Mouse (Mus musculus) midbrain, postnatal 0 days (tissue): ENCODE measurements around the gene Dlx3. TPM values are rescaled to one million over a fixed set of nuclear protein-coding genes. Genes with fewer than 3 reads are reported as not detected.

Experiments
- ATAC-seq: fragments of 200-750 bp; cut with Nextera tagmentation; 2 replicates; pipeline ENCODE4 v1.8.0; 2017; ENCODE audit warnings: moderate number of reproducible peaks, mild to moderate bottlenecking, moderate TSS enrichment, moderate library complexity; ENCODE audit not compliant: low FRiP score
- DNase-seq: peaks from one replicate; pipeline ENCODE4 v3.0.0-alpha.2; 2015; ENCODE audit warnings: low spot score
- H3K27ac ChIP-seq: fragments of 300-500 bp; sonication (generic); 2 replicates; pipeline ENCODE4 v1.5.1; 2014; ENCODE audit warnings: low read depth, mild to moderate bottlenecking, low read length, mixed read lengths
- H3K27me3 ChIP-seq: fragments of 300-500 bp; sonication (generic); 2 replicates; pipeline ENCODE4 v1.6.1; 2014; ENCODE audit warnings: low read length, control low read depth, mixed read lengths; ENCODE audit not compliant: insufficient read depth
- H3K36me3 ChIP-seq: fragments of 300-500 bp; sonication (generic); 2 replicates; pipeline ENCODE4 v1.6.1; 2014; ENCODE audit warnings: low read length, control low read depth, mixed read lengths; ENCODE audit not compliant: insufficient read depth
- H3K4me1 ChIP-seq: fragments of 300-500 bp; sonication (generic); 2 replicates; pipeline ENCODE4 v1.6.1; 2014; ENCODE audit warnings: mild to moderate bottlenecking, control low read depth, antibody characterized with exemption, low read length, mixed read lengths; ENCODE audit not compliant: insufficient read depth
- H3K4me2 ChIP-seq: fragments of 300-500 bp; sonication (generic); 2 replicates; pipeline ENCODE4 v1.6.1; 2014; ENCODE audit warnings: low read depth, mild to moderate bottlenecking, low read length, mixed read lengths; ENCODE audit not compliant: poor library complexity, severe bottlenecking
- H3K4me3 ChIP-seq: fragments of 300-500 bp; sonication (generic); 2 replicates; pipeline ENCODE4 v1.5.1; 2014; ENCODE audit warnings: low read depth, mild to moderate bottlenecking, low read length, moderate library complexity
- H3K9ac ChIP-seq: fragments of 300-500 bp; sonication (generic); replicated peaks from 2 replicates; pipeline ENCODE4 v1.6.1; 2014; ENCODE audit warnings: mild to moderate bottlenecking, low read length, moderate library complexity, mixed read lengths; ENCODE audit not compliant: poor library complexity, severe bottlenecking
- H3K9me3 ChIP-seq: fragments of 300-500 bp; sonication (generic); 2 replicates; pipeline ENCODE4 v1.6.1; 2016; ENCODE audit warnings: low read length, control low read depth
- CTCF ChIP-seq: IDR thresholded peaks from 2 replicates; pipeline ENCODE4 v1.5.1; 2016; ENCODE audit warnings: antibody characterized with exemption, mild to moderate bottlenecking
- WGBS: fragments of 180-500 bp; shearing (Covaris S2); extraction: QIAGEN DNeasy Blood & Tissue Kit; methylation state at CpG from one replicate; pipeline ENCODE4 v1.1.7; 2014; 5-methylcytosine and 5-hydroxymethylcytosine counted together
- polyA plus RNA-seq: library from polyadenylated mRNA; unstranded; fragments of >200 nt; fragmentation: Nextera tagmentation; extraction: Ambion mirVana; gene quantifications from 2 replicates; pipeline ENCODE4 v1.2.1, GENCODE M21; 2015
- total RNA-seq: library from RNA; depleted of rRNA; stranded (reverse); fragments of >200 nt; gene quantifications from 2 replicates; pipeline ENCODE4 v1.2.3, GENCODE M21; 2014

The Dlx3 gene
- total and polyA plus RNA-seq, 2 experiments from 2014 or later = 0.33 TPM; not detected in 1

DNA sequence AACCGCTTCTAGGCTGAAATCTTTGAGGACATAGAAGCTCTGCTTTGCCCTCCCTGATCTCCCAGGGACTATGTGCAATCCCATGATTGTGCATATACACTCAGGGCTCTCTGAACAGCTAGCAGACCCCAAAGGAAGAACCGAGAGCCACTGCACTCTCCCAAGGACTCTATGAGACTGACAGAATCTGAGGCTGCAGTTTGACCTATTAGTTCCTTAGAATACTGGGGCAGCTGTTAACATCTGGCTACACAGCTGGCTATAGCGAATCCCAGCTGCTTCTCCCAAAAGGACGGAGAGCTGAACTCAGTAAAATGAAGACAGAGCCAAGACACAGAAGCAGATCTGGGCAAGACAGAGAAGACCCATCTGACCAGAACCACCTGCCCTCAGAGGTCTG, 46.1 kb upstream of the Dlx3 start:
- H3K4me2 ChIP-seq = no peak overlapping the region
- TF ChIP-seq CTCF = no peak
- peaks cover 7% of the 10 kb centered on the region; the same call in 1 of the 2 replicates for H3K4me1 ChIP-seq
- no peak overlapping the region for H3K9ac ChIP-seq
- DNase-seq (no peak), ATAC-seq (no peak)
- H3K36me3 ChIP-seq = no peaks in the 10 kb centered on the region
- no peaks in the 10 kb centered on the region for H3K27me3 ChIP-seq
- H3K4me3 ChIP-seq = no peak overlapping the region
- no peaks in the 10 kb centered on the region for H3K9me3 ChIP-seq
- no peak overlapping the region for H3K27ac ChIP-seq
- WGBS = 82% methylated on average over 4 of the region's 4 CpGs

DNA sequence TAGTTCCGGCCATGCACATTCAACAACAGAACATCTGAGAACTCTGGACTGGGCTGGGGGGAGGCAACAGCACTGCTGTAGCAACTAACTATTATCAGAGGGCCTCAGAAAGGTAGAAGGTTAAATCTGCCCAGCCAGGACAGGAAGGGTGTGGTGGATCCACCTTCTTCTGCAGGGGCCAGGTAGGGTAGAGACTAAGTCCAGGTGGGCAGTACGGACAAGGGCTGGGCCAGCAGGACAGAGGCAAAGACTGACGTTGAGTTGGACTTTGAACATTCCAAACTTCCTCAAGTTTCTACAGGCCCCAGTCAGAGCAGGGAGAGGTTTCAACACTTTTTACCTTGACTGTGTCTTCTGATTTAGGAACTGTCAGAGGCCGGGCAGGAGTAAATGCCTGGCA, 45.2 kb upstream of the Dlx3 start:
- WGBS = 77% methylated on average over 4 of the region's 4 CpGs
- peak overlapping the region; percentile 81 for H3K4me3 ChIP-seq
- no peaks in the 10 kb centered on the region for H3K36me3 ChIP-seq
- peaks cover 7% of the 10 kb centered on the region; the same call in 1 of the 2 replicates for H3K4me1 ChIP-seq
- peak overlapping the region; percentile 71 for H3K4me2 ChIP-seq
- DNase-seq (no peak), ATAC-seq (no peak)
- H3K27me3 ChIP-seq = no peaks in the 10 kb centered on the region
- H3K9ac ChIP-seq = peak overlapping the region; percentile 73
- no peak overlapping the region for H3K27ac ChIP-seq
- TF ChIP-seq CTCF = no peak
- H3K9me3 ChIP-seq = no peaks in the 10 kb centered on the region

DNA sequence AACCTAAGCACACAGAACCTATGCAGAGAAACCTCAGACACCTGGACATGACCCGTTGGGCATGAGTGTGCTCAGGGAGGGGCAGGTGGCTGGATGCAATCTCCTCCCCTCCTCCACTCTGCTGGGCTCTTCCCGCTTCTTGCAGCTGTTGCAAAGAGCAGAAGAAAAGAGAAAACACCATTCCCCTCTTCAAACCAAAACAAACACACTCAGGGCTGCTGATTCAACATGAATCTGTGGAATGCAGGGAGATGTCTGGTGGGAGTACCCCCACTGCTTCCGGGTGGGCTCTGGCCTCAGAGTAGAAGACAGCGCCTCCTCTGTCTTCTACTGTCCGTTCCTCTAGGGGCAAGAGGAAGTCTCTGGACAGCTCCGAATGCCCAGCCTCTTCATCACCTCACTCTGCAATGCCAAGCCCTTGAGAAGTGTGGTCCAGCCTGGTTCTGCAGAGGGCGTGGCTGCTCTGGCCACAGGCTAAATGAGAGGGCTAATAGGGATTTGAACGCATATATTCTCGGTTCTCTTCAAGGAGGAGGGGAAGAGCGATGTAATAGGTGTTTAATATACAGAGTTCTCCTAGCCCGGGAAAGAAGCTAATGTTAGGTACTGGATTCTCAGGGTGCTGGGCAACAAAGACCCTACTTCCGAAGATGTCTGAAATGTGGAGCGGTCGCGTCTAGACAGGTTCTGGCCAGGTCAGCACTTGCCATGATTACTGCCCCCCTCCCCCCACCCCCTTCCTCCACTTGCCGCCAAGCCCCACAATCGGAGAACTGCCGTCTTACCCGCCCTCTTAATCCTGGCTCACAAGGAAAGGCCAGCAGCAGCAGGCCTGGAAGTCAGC, 44.5 kb upstream of the Dlx3 start:
- ATAC-seq (peak; percentile 33; the same call in 1 of the 2 replicates), DNase-seq (peak; percentile 24)
- no peaks in the 10 kb centered on the region for H3K9me3 ChIP-seq
- peak overlapping the region; percentile 82 for H3K27ac ChIP-seq
- H3K4me1 ChIP-seq = peaks cover 7% of the 10 kb centered on the region; the same call in 1 of the 2 replicates
- H3K36me3 ChIP-seq = no peaks in the 10 kb centered on the region
- WGBS = 7% methylated on average over 18 of the region's 19 CpGs
- H3K9ac ChIP-seq = peak overlapping the region; percentile 73
- peak overlapping the region; percentile 71 for H3K4me2 ChIP-seq
- H3K27me3 ChIP-seq = no peaks in the 10 kb centered on the region
- peak; percentile 51 for TF ChIP-seq CTCF
- peak overlapping the region; percentile 81 for H3K4me3 ChIP-seq

DNA sequence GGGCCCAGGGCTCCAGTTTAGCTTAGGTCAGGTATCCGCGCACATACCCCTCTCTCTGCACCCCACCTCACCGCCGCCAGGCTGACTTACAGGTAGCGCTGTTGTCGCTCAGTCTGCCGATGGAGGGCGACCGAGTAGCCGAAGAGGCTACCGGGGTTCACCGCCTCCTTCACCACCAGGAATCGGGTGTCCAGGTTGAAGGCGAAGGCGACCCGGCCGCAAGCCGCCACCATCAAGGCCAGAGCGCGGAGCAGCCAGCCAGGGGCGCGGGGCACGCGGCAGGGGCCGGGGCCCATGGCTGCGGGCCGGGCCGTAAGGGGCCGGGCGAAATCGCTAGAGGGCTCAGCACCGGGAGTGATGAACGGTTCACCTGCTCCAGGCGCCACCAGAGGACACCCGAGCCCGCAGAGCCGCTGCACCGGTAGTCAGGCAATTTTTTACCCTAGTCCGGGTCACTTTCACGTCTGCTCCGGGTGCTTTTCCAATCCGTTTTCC, 43.8 kb upstream of the Dlx3 start:
- Histone ChIP-seq H3K36me3 (no peaks in the 10 kb centered on the region), H3K27ac (peak overlapping the region; percentile 82), H3K9me3 (no peaks in the 10 kb centered on the region), H3K27me3 (no peaks in the 10 kb centered on the region), H3K4me2 (peak overlapping the region; percentile 71), H3K4me1 (peaks cover 7% of the 10 kb centered on the region; the same call in 1 of the 2 replicates), H3K4me3 (peak overlapping the region; percentile 81), H3K9ac (peak overlapping the region; percentile 73)
- peak; percentile 59; the same call in 1 of the 2 replicates for ATAC-seq
- DNase-seq = peak; percentile 61
- 2% methylated on average over 41 of the region's 42 CpGs for WGBS
- TF ChIP-seq CTCF = peak; percentile 62

DNA sequence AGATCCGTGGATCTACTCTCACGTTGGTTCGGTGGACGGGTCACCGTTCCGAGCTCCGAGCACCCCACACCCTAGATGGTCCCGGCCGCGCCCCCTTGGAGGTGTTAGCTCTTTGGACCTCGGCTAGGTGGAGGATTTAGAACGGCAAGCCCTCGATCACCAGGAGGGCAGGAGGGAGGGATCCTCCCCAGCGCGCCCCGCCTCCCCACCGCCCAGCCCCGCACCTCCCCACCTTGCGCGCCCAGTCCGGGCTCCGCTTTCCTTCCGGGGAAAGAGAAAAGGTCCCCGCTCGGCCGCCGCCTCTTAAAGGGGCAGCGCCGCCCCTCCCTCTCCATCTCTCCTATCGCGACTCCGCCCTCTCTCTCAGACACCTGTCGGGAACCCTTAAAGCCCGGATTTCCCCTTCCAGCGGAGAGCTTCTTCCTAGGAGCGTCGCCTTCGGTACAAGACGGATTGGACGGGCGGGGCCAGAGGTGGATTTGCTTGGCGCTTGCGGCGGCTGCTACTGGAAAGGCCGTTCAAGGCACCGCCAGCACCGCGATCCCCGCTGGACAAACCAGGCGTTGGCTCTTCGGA, 43.3 kb upstream of the Dlx3 start, which contains the start of gene Itga3:
Gene Itga3, minus strand, starts transcription at position 266 of the 576 bp plus-strand sequence.
- WGBS = under 1% methylated on average over 49 of the region's 51 CpGs
- no peak for TF ChIP-seq CTCF

More for the DNA sequence above, 43.3 kb upstream of the Dlx3 start, which contains the start of gene Itga3:
- peak; percentile 80 for DNase-seq
- H3K9me3 ChIP-seq = no peaks in the 10 kb centered on the region
- no peaks in the 10 kb centered on the region for H3K36me3 ChIP-seq
- ATAC-seq = peak; percentile 55; the same call in 1 of the 2 replicates
- H3K9ac ChIP-seq = peak within 1 kb of the TSS; percentile 73
- H3K4me2 ChIP-seq = peak within 1 kb of the TSS; percentile 71
- H3K27ac ChIP-seq = peak within 1 kb of the TSS; percentile 82
- peak within 1 kb of the TSS; percentile 81 for H3K4me3 ChIP-seq
- H3K27me3 ChIP-seq = no peaks in the 10 kb centered on the region
- peaks cover 7% of the 10 kb centered on the region; the same call in 1 of the 2 replicates for H3K4me1 ChIP-seq
